ENCODE assay signal across 9 mouse cellular contexts in the genomic region with DNA sequence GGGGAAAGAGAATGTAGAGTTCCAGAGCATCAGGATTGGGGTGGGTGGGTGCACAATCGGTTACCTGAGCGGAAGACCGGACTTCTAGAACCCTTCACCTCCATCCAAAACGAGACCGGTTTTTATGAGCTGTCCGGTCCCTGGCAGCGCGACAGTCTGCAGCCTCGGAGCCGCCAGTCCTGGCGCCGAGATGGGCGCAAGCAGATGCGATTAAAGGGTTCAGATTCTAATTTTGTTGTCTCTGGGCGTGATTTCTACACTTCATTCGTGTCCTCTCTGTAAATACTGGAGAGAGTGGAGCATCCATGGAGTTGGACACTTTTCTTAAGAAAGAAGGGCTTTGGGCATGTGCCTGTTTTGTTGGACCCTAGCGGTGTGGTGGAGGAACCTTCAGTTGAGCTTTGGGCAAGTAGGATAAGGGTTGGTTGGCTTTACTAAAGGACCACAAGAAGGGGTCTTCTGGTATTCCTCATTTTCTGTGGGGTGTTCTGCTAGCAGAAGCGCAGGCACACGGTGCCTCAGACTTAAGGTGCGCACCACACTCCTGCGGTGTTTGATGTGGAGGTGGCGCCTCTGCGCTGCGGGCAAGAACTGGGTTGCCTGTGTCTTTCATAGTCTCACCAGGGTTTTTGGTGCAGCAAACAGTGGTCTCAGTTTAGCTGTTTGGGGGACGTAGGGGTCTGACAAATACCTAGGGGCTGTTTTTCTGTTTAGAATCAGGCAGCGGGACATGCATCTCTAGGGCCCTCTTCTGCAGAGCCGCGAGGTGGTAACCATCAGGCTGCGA. TPM values are rescaled to one million over a fixed set of nuclear protein-coding genes. Genes with fewer than 3 reads are reported as not detected.
A peak's percentile ranks its signal among the peaks of the same experiment; 100 is the strongest.
DNase-seq lines count a peak whose midpoint lies in the region; ATAC-seq and TF ChIP-seq lines count a peak whose summit lies in the region.
"Had no signal": no experiment of that assay in that cellular context is flagged by ENCODE, and none has a peak within 500 bp of the region (broad histone marks: within the 10 kb centered on the region; RNA-seq: fewer than 3 reads in every experiment).

No protein-coding gene starts in this region.

- H3K36me3 ChIP-seq in kidney, embryonic 14.5 days (ENCODE audit: control insufficient read depth, insufficient read depth, low read length): no peaks in the 10 kb centered on the region
- no peaks in the 10 kb centered on the region for H3K36me3 ChIP-seq in limb, embryonic 14.5 days (ENCODE audit: control insufficient read depth, insufficient read depth, low read length)

- no peak for TF ChIP-seq POLR2A in limb, embryonic 14.5 days (IDR thresholded peaks at IDR 0.05; ENCODE audit: borderline replicate concordance, extremely low read depth, insufficient read depth, insufficient read length)

- no peak for DNase-seq in kidney, postnatal 14 days
- DNase-seq in cerebellum, adult 9-10 months: peak; percentile 55
- DNase-seq in frontal cortex, postnatal 36 days (ENCODE audit: low spot score in 2 of 2): peak; percentile 60 to 66
- no peak for DNase-seq in limb, embryonic 14.5 days (ENCODE audit: low spot score)
- peak; percentile 8 to 38 for DNase-seq in right cerebral cortex, postnatal 36 days (ENCODE audit: low spot score in 2 of 2)
- no peak for DNase-seq in urinary bladder, postnatal 10 days (ENCODE audit: low spot score)
- no peak for DNase-seq in adrenal gland, postnatal 25 days

- peak; percentile 25; the same call in 1 of the 2 replicates for ATAC-seq in kidney, embryonic 14.5 days (ENCODE audit: low FRiP score, low TSS enrichment)
- no peak for ATAC-seq in limb, embryonic 14.5 days (ENCODE audit: low FRiP score, low read depth)

- peak overlapping the region; percentile 55 for H3K4me3 ChIP-seq in kidney, embryonic 14.5 days (ENCODE audit: low read length)
- peak overlapping the region; percentile 61 for H3K4me3 ChIP-seq in limb, embryonic 14.5 days (replicated peaks; ENCODE audit: low read length)

- 1% methylated on average over 29 of the region's 29 CpGs for WGBS in kidney, embryonic 14.5 days
- under 1% methylated on average over 29 of the region's 29 CpGs for WGBS in limb, embryonic 14.5 days

- H3K4me2 ChIP-seq in kidney, embryonic 14.5 days (replicated peaks; ENCODE audit: low read depth, low read length): peak overlapping the region; percentile 96
- H3K4me2 ChIP-seq in limb, embryonic 14.5 days (replicated peaks; ENCODE audit: low read depth, low read length, severe bottlenecking): peak overlapping the region; percentile 98

- 0 out of 2 replicates have a peak overlapping the region, but pooled peaks have one; percentile 45 for H3K9ac ChIP-seq in kidney, embryonic 14.5 days (ENCODE audit: low read depth, low read length)
- peak overlapping the region; percentile 59 for H3K9ac ChIP-seq in limb, embryonic 14.5 days (ENCODE audit: low read depth, low read length, severe bottlenecking)

- peaks cover 9% of the 10 kb centered on the region; the same call in 1 of the 2 replicates for H3K4me1 ChIP-seq in kidney, embryonic 14.5 days (ENCODE audit: control insufficient read depth, insufficient read depth, low read length)
- peaks cover 14% of the 10 kb centered on the region; the same call in 1 of the 2 replicates for H3K4me1 ChIP-seq in limb, embryonic 14.5 days (ENCODE audit: control insufficient read depth, insufficient read depth, low read length)

- H3K27me3 ChIP-seq in kidney, embryonic 14.5 days (ENCODE audit: control insufficient read depth, insufficient read depth, low read length): peaks cover 44% of the 10 kb centered on the region
- H3K27me3 ChIP-seq in limb, embryonic 14.5 days (ENCODE audit: control insufficient read depth, insufficient read depth, low read length): peaks cover 32% of the 10 kb centered on the region; the same call in 1 of the 2 replicates

- H3K9me3 ChIP-seq in kidney, embryonic 14.5 days (ENCODE audit: control insufficient read depth, low read length): no peaks in the 10 kb centered on the region
- no peaks in the 10 kb centered on the region for H3K9me3 ChIP-seq in limb, embryonic 14.5 days (ENCODE audit: control insufficient read depth, low read length)

- no peak overlapping the region for H3K27ac ChIP-seq in kidney, embryonic 14.5 days (ENCODE audit: low read depth, low read length)
- no peak overlapping the region for H3K27ac ChIP-seq in limb, embryonic 14.5 days (replicated peaks; ENCODE audit: low read depth, low read length)

RNA-seq across cellular contexts. Expression of a gene that starts 0.6 kb away (rescaled TPM):
- not detected in 2 replicates for polyA plus RNA-seq in kidney, embryonic 14.5 days (2014; fragmentation: Nextera tagmentation; extraction: Ambion mirVana)
- polyA plus RNA-seq in limb, embryonic 14.5 days (2012; rRNA removed): 0.12 TPM in 1 of 2 replicates, not detected in the other
- polyA plus RNA-seq in limb, embryonic 14.5 days (2014; fragmentation: Nextera tagmentation; extraction: Ambion mirVana): not detected in 2 replicates
- total RNA-seq in adrenal gland, postnatal 25 days (2021): not detected in 2 replicates
- polyA plus RNA-seq: large intestine, adult 2 months had no signal

RNA-seq across cellular contexts. Expression of a gene that starts 2.6 kb away (rescaled TPM):
- 3.6 and 4.8 TPM in 2 replicates for polyA plus RNA-seq in kidney, embryonic 14.5 days (2014; fragmentation: Nextera tagmentation; extraction: Ambion mirVana)
- 5.5 and 5.7 TPM in 2 replicates for polyA plus RNA-seq in limb, embryonic 14.5 days (2012; rRNA removed)
- polyA plus RNA-seq in limb, embryonic 14.5 days (2014; fragmentation: Nextera tagmentation; extraction: Ambion mirVana): 8.1 and 9.3 TPM in 2 replicates
- 0.62 and 1.2 TPM in 2 replicates for total RNA-seq in adrenal gland, postnatal 25 days (2021)

Comparison
In these comparisons a context has a peak if more than half of its experiments do, and no peak if none do; other contexts are left out.
1. DNase-seq: peak in cerebellum, adult 9-10 months (single experiment), frontal cortex, postnatal 36 days (2 of 2) and right cerebral cortex, postnatal 36 days (2 of 2); none in kidney, postnatal 14 days (single experiment), limb, embryonic 14.5 days (single experiment), urinary bladder, postnatal 10 days (single experiment) and adrenal gland, postnatal 25 days (single experiment).